Mouse (Mus musculus): ENCODE results near the gene Gpr12. TPM values are rescaled to one million over a fixed set of nuclear protein-coding genes. Genes with fewer than 3 reads are reported as not detected.
"Not testable (repeated sequence)": the region's sequence is repeated elsewhere in the genome, so short reads cannot be mapped to it uniquely, and the experiment has no call there.

The Gpr12 gene
- polyA plus RNA-seq, 1 experiment from 2014 or later, result 0.19 TPM

GRCm38 (mm10) chr5:146606221-146606620 lies 21.2 kb upstream of the Gpr12 start:
- Histone ChIP-seq H3K9ac (no peak overlapping the region), H3K9me3 (no peaks in the 10 kb centered on the region), H3K27me3 (no peaks in the 10 kb centered on the region), H3K27ac (no peak overlapping the region), H3K4me3 (no peak overlapping the region), H3K36me3 (no peaks in the 10 kb centered on the region), H3K4me1 (peaks cover 4% of the 10 kb centered on the region), H3K4me2 (no peak overlapping the region)
- no peak for ATAC-seq (ENCODE audit: insufficient number of reproducible peaks, low FRiP score, low TSS enrichment, low read depth)
- WGBS, result 68% methylated on average over 5 of the region's 5 CpGs

- H3K9me3 ChIP-seq, result no peaks in the 10 kb centered on the region
- 84% methylated on average over 5 of the region's 5 CpGs for WGBS
- no peak overlapping the region for H3K27ac ChIP-seq
- no peaks in the 10 kb centered on the region for H3K27me3 ChIP-seq
- H3K36me3 ChIP-seq, result no peaks in the 10 kb centered on the region
- ATAC-seq (ENCODE audit: insufficient number of reproducible peaks, low FRiP score, low TSS enrichment, low read depth), result no peak
- no peaks in the 10 kb centered on the region for H3K4me1 ChIP-seq
- H3K4me2 ChIP-seq, result no peak overlapping the region
- H3K9ac ChIP-seq, result no peak overlapping the region
- H3K4me3 ChIP-seq, result no peak overlapping the region
Observed at GRCm38 (mm10) chr5:146599970-146600369, 14.9 kb upstream of the Gpr12 start.

- ATAC-seq (ENCODE audit: insufficient number of reproducible peaks, low FRiP score, low TSS enrichment, low read depth); H3K36me3 ChIP-seq; H3K27ac ChIP-seq; H3K4me2 ChIP-seq; H3K4me1 ChIP-seq; H3K9ac ChIP-seq; H3K9me3 ChIP-seq; H3K4me3 ChIP-seq; H3K27me3 ChIP-seq: not testable (repeated sequence)
- 87% methylated on average over 7 of the region's 7 CpGs for whole genome bisulfite sequencing
Observed at GRCm38 (mm10) chr5:146599216-146599615, 14.2 kb upstream of the Gpr12 start.

- Histone ChIP-seq H3K4me1 (no peaks in the 10 kb centered on the region), H3K27ac (no peak overlapping the region), H3K27me3 (no peaks in the 10 kb centered on the region), H3K36me3 (no peaks in the 10 kb centered on the region), H3K4me3 (no peak overlapping the region), H3K9ac (no peak overlapping the region), H3K9me3 (no peaks in the 10 kb centered on the region), H3K4me2 (no peak overlapping the region)
- no peak for ATAC-seq (ENCODE audit: insufficient number of reproducible peaks, low FRiP score, low TSS enrichment, low read depth)
- 86% methylated on average over 27 of the region's 27 CpGs for WGBS
Observed at GRCm38 (mm10) chr5:146598215-146599119, 13.4 kb upstream of the Gpr12 start.

GRCm38 (mm10) chr5:146597503-146597874 lies 12.4 kb upstream of the Gpr12 start:
- Histone ChIP-seq H3K4me3 (no peak overlapping the region), H3K27ac (no peak overlapping the region), H3K4me2 (no peak overlapping the region), H3K36me3 (no peaks in the 10 kb centered on the region), H3K9ac (no peak overlapping the region), H3K4me1 (no peaks in the 10 kb centered on the region), H3K9me3 (no peaks in the 10 kb centered on the region), H3K27me3 (no peaks in the 10 kb centered on the region)
- WGBS, result 87% methylated on average over 10 of the region's 10 CpGs
- no peak for ATAC-seq (ENCODE audit: insufficient number of reproducible peaks, low FRiP score, low TSS enrichment, low read depth)

- no peak for ATAC-seq (ENCODE audit: insufficient number of reproducible peaks, low FRiP score, low TSS enrichment, low read depth)
- no peaks in the 10 kb centered on the region for H3K9me3 ChIP-seq
- H3K4me3 ChIP-seq, result no peak overlapping the region
- no peak overlapping the region for H3K4me2 ChIP-seq
- H3K27ac ChIP-seq, result no peak overlapping the region
- WGBS, result 66% methylated on average over 18 of the region's 18 CpGs
- no peak overlapping the region for H3K9ac ChIP-seq
- no peaks in the 10 kb centered on the region for H3K36me3 ChIP-seq
- H3K4me1 ChIP-seq, result no peaks in the 10 kb centered on the region
- H3K27me3 ChIP-seq, result no peaks in the 10 kb centered on the region
Observed at GRCm38 (mm10) chr5:146596612-146597502, 11.8 kb upstream of the Gpr12 start.

GRCm38 (mm10) chr5:146592580-146592979 lies 7.5 kb upstream of the Gpr12 start:
- H3K4me1 ChIP-seq, result 0 out of 2 replicates have a peak, but pooled peaks cover 4% of the 10 kb centered on the region
- no peak overlapping the region for H3K27ac ChIP-seq
- no peaks in the 10 kb centered on the region for H3K27me3 ChIP-seq
- H3K9ac ChIP-seq, result no peak overlapping the region
- ATAC-seq (ENCODE audit: insufficient number of reproducible peaks, low FRiP score, low TSS enrichment, low read depth), result no peak
- H3K4me3 ChIP-seq, result no peak overlapping the region
- WGBS, result 77% methylated on average over 5 of the region's 5 CpGs
- no peaks in the 10 kb centered on the region for H3K9me3 ChIP-seq
- H3K4me2 ChIP-seq, result no peak overlapping the region
- no peaks in the 10 kb centered on the region for H3K36me3 ChIP-seq

- Histone ChIP-seq H3K9me3 (no peaks in the 10 kb centered on the region), H3K27me3 (peaks cover 6% of the 10 kb centered on the region; the same call in 1 of the 2 replicates), H3K4me1 (0 out of 2 replicates have a peak, but pooled peaks cover 4% of the 10 kb centered on the region), H3K27ac (no peak overlapping the region), H3K4me2 (no peak overlapping the region), H3K4me3 (no peak overlapping the region), H3K9ac (no peak overlapping the region), H3K36me3 (no peaks in the 10 kb centered on the region)
- no peak for ATAC-seq (ENCODE audit: insufficient number of reproducible peaks, low FRiP score, low TSS enrichment, low read depth)
- WGBS, result 84% methylated on average over 4 of the region's 4 CpGs
Observed at GRCm38 (mm10) chr5:146591636-146592035, 6.6 kb upstream of the Gpr12 start.

- 29% methylated on average over 4 of the region's 4 CpGs for WGBS
- Histone ChIP-seq H3K4me3 (no peak overlapping the region), H3K9me3 (no peaks in the 10 kb centered on the region), H3K27ac (no peak overlapping the region), H3K4me1 (0 out of 2 replicates have a peak, but pooled peaks cover 4% of the 10 kb centered on the region), H3K4me2 (no peak overlapping the region), H3K9ac (no peak overlapping the region), H3K27me3 (peaks cover 11% of the 10 kb centered on the region), H3K36me3 (no peaks in the 10 kb centered on the region)
- no peak for ATAC-seq (ENCODE audit: insufficient number of reproducible peaks, low FRiP score, low TSS enrichment, low read depth)
Observed at GRCm38 (mm10) chr5:146590987-146591386, 5.9 kb upstream of the Gpr12 start.

GRCm38 (mm10) chr5:146586357-146587070 lies 1.5 kb upstream of the Gpr12 start:
- no peak overlapping the region for H3K4me3 ChIP-seq
- no peaks in the 10 kb centered on the region for H3K36me3 ChIP-seq
- H3K27me3 ChIP-seq, result peaks cover 45% of the 10 kb centered on the region
- WGBS, result 64% methylated on average over 8 of the region's 8 CpGs
- no peak overlapping the region for H3K4me2 ChIP-seq
- peaks cover 24% of the 10 kb centered on the region for H3K4me1 ChIP-seq
- H3K9ac ChIP-seq, result no peak overlapping the region
- no peaks in the 10 kb centered on the region for H3K9me3 ChIP-seq
- H3K27ac ChIP-seq, result no peak overlapping the region
- no peak for ATAC-seq (ENCODE audit: insufficient number of reproducible peaks, low FRiP score, low TSS enrichment, low read depth)

- Histone ChIP-seq H3K9ac (no peak overlapping the region), H3K27me3 (peaks cover 45% of the 10 kb centered on the region), H3K4me2 (peak overlapping the region; percentile 97), H3K4me1 (peaks cover 19% of the 10 kb centered on the region), H3K27ac (no peak overlapping the region), H3K36me3 (no peaks in the 10 kb centered on the region), H3K9me3 (no peaks in the 10 kb centered on the region), H3K4me3 (peak overlapping the region; percentile 48)
- ATAC-seq (ENCODE audit: insufficient number of reproducible peaks, low FRiP score, low TSS enrichment, low read depth), result no peak
- 1% methylated on average over 10 of the region's 10 CpGs for WGBS
Observed at GRCm38 (mm10) chr5:146585307-146585651, 240 bp upstream of the Gpr12 start.

Measured in limb, embryonic 15.5 days (tissue).